In the genomic region with DNA sequence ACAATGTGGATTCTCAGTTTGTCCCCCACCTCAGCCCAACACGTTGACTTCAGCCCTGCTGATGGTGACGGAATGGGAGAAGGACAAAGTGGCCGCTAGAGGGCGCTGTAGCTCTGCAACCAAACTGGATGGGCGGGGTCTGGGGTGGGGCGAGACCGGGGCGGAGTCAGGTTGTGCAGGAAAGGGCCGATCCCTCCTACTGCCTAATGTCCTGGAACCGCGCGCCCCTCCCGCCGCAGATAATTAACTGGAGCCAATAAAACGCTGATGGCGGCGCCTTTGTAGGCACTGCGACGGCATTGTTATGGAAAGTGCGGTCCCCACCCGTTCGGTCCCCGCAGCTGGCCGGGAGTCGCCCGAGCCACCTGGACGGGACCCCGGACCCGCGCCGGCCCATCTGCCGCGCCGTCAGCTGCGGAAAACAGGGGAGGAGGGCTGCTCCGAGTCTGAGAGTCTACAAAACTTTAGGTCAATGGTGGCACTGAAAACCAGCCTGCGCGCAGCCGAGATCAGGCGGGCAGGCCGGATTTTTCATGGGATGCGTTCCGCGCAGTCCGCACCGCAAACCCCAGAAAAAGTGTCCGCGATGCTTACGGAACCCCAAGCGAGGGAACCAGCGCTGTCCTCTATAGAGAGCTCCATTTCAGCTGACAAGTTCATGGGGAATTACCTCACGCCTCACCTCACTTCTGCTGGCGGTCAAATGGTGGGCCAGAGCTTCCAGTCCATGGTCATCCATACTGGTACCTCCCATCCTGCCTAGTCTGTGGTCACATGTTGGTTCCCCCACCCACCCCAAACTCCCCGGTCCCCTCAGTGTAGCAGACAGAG, we compare ENCODE assay signal across 8 mouse cellular contexts. TPM values are rescaled to one million over a fixed set of nuclear protein-coding genes. Genes with fewer than 3 reads are reported as not detected.
A peak's percentile ranks its signal among the peaks of the same experiment; 100 is the strongest.
DNase-seq lines count a peak whose midpoint lies in the region; ATAC-seq and TF ChIP-seq lines count a peak whose summit lies in the region.

No protein-coding gene starts in this region.

- H3K4me3 ChIP-seq in bone marrow, adult 2 months (replicated peaks; ENCODE audit: control insufficient read depth, low read depth, low read length) = peak overlapping the region; percentile 52
- H3K4me3 ChIP-seq in embryonic facial prominence, embryonic 14.5 days (ENCODE audit: low read depth, low read length) = peak overlapping the region; percentile 64
- peak overlapping the region; percentile 65 for H3K4me3 ChIP-seq in limb, embryonic 12.5 days (replicated peaks)
- peak overlapping the region; percentile 63 for H3K4me3 ChIP-seq in midbrain, embryonic 15.5 days

- WGBS in bone marrow, adult 2 months = 2% methylated on average over 54 of the region's 54 CpGs
- WGBS in embryonic facial prominence, embryonic 14.5 days = 1% methylated on average over 52 of the region's 54 CpGs
- under 1% methylated on average over 54 of the region's 54 CpGs for WGBS in limb, embryonic 12.5 days
- under 1% methylated on average over 54 of the region's 54 CpGs for WGBS in midbrain, embryonic 15.5 days

- DNase-seq in 416B (ENCODE audit: low read depth) = peak; percentile 90
- DNase-seq in embryonic facial prominence, embryonic 14.5 days (ENCODE audit: low spot score) = peak; percentile 95
- DNase-seq in heart, adult 8-10 months (ENCODE audit: low spot score) = peak; percentile 81
- peak; percentile 77 to 84 for DNase-seq in kidney, adult 8-10 months
- DNase-seq in spleen, adult 18-20 months = peak; percentile 59 to 80

- H3K27ac ChIP-seq in bone marrow, adult 2 months (ENCODE audit: control insufficient read depth, insufficient read depth, low read depth, low read length, poor library complexity) = no peak overlapping the region
- H3K27ac ChIP-seq in embryonic facial prominence, embryonic 14.5 days (replicated peaks; ENCODE audit: low read depth, low read length) = no peak overlapping the region
- H3K27ac ChIP-seq in limb, embryonic 12.5 days = no peak overlapping the region
- H3K27ac ChIP-seq in midbrain, embryonic 15.5 days = peak overlapping the region; percentile 62

- H3K9ac ChIP-seq in embryonic facial prominence, embryonic 14.5 days (ENCODE audit: low read depth, low read length) = peak overlapping the region; percentile 68
- H3K9ac ChIP-seq in limb, embryonic 12.5 days (replicated peaks) = peak overlapping the region; percentile 67
- H3K9ac ChIP-seq in midbrain, embryonic 15.5 days = peak overlapping the region; percentile 55

- H3K9me3 ChIP-seq in embryonic facial prominence, embryonic 14.5 days (ENCODE audit: control insufficient read depth, low read length) = no peaks in the 10 kb centered on the region
- H3K9me3 ChIP-seq in limb, embryonic 12.5 days = no peaks in the 10 kb centered on the region
- no peaks in the 10 kb centered on the region for H3K9me3 ChIP-seq in midbrain, embryonic 15.5 days

- no peaks in the 10 kb centered on the region for H3K4me1 ChIP-seq in bone marrow, adult 2 months (ENCODE audit: control insufficient read depth, insufficient read depth, low read length)
- H3K4me1 ChIP-seq in embryonic facial prominence, embryonic 14.5 days (ENCODE audit: control insufficient read depth, insufficient read depth, low read length) = no peaks in the 10 kb centered on the region
- no peaks in the 10 kb centered on the region for H3K4me1 ChIP-seq in limb, embryonic 12.5 days (replicated peaks)
- peaks cover 15% of the 10 kb centered on the region for H3K4me1 ChIP-seq in midbrain, embryonic 15.5 days

- no peaks in the 10 kb centered on the region for H3K36me3 ChIP-seq in embryonic facial prominence, embryonic 14.5 days (ENCODE audit: control insufficient read depth, insufficient read depth, low read length)
- no peaks in the 10 kb centered on the region for H3K36me3 ChIP-seq in limb, embryonic 12.5 days
- no peaks in the 10 kb centered on the region for H3K36me3 ChIP-seq in midbrain, embryonic 15.5 days (replicated peaks)

- peak; percentile 93 for ATAC-seq in embryonic facial prominence, embryonic 14.5 days (ENCODE audit: low read depth)
- ATAC-seq in limb, embryonic 12.5 days (ENCODE audit: insufficient number of reproducible peaks, insufficient read depth, low FRiP score, low TSS enrichment, low read depth) = peak; percentile 89
- ATAC-seq in midbrain, embryonic 15.5 days (replicated peaks) = peak; percentile 94

- H3K4me2 ChIP-seq in embryonic facial prominence, embryonic 14.5 days (ENCODE audit: low read depth, low read length) = peak overlapping the region; percentile 80
- peak overlapping the region; percentile 82 for H3K4me2 ChIP-seq in limb, embryonic 12.5 days
- H3K4me2 ChIP-seq in midbrain, embryonic 15.5 days = peak overlapping the region; percentile 90

- TF ChIP-seq CTCF in bone marrow, adult 2 months (IDR thresholded peaks at IDR 0.05; ENCODE audit: control insufficient read depth, insufficient read depth, low read length) = peak; percentile 88

- peaks cover 26% of the 10 kb centered on the region for H3K27me3 ChIP-seq in embryonic facial prominence, embryonic 14.5 days (replicated peaks; ENCODE audit: control insufficient read depth, insufficient read depth, low read length)
- peaks cover 72% of the 10 kb centered on the region for H3K27me3 ChIP-seq in limb, embryonic 12.5 days
- no peaks in the 10 kb centered on the region for H3K27me3 ChIP-seq in midbrain, embryonic 15.5 days (replicated peaks)

- no peak for TF ChIP-seq POLR2A in bone marrow, adult 2 months (IDR thresholded peaks at IDR 0.05; ENCODE audit: borderline replicate concordance, control insufficient read depth, low read depth, low read length)

RNA-seq across cellular contexts. Expression of a gene that starts 33.2 kb away (rescaled TPM):
- 0.77 and 2.6 TPM in 2 replicates for polyA plus RNA-seq in bone marrow, adult 2 months (2011; ENCODE audit: insufficient read depth, insufficient read length, low replicate concordance, missing spikeins)
- 2.4 and 2.8 TPM in 2 replicates for polyA plus RNA-seq in embryonic facial prominence, embryonic 14.5 days (2014; fragmentation: Nextera tagmentation; extraction: Ambion mirVana)
- 1 to 10 TPM; 1.2 to 4.2 (median 2.3) TPM for total RNA-seq in heart, adult 8-10 months (2022)
- polyA plus RNA-seq in limb, embryonic 12.5 days (2016; fragmentation: Nextera tagmentation; extraction: Ambion mirVana) = 0.97 and 1.2 TPM in 2 replicates
- polyA plus RNA-seq in midbrain, embryonic 15.5 days (2015; fragmentation: Nextera tagmentation; extraction: Ambion mirVana) = 1.3 and 2.2 TPM in 2 replicates

RNA-seq across cellular contexts. Expression of a gene that starts 49.4 kb away (rescaled TPM):
- 3.0 and 13.0 TPM in 2 replicates for polyA plus RNA-seq in bone marrow, adult 2 months (2011; ENCODE audit: insufficient read depth, insufficient read length, low replicate concordance, missing spikeins)
- polyA plus RNA-seq in embryonic facial prominence, embryonic 14.5 days (2014; fragmentation: Nextera tagmentation; extraction: Ambion mirVana) = 18.8 and 21.2 TPM in 2 replicates
- 1 to 10 TPM; 2.8 to 5.0 (median 4.3) TPM for total RNA-seq in heart, adult 8-10 months (2022)
- 29.3 and 31.7 TPM in 2 replicates for polyA plus RNA-seq in limb, embryonic 12.5 days (2016; fragmentation: Nextera tagmentation; extraction: Ambion mirVana)
- polyA plus RNA-seq in midbrain, embryonic 15.5 days (2015; fragmentation: Nextera tagmentation; extraction: Ambion mirVana) = 61.2 and 62.8 TPM in 2 replicates

RNA-seq across cellular contexts. Expression of a gene that starts 51.9 kb away (rescaled TPM):
- polyA plus RNA-seq in bone marrow, adult 2 months (2011; ENCODE audit: insufficient read depth, insufficient read length, low replicate concordance, missing spikeins) = not detected in 2 replicates
- polyA plus RNA-seq in embryonic facial prominence, embryonic 14.5 days (2014; fragmentation: Nextera tagmentation; extraction: Ambion mirVana) = 0.29 TPM in 2 replicates
- not detected for total RNA-seq in heart, adult 8-10 months (2022)
- polyA plus RNA-seq in limb, embryonic 12.5 days (2016; fragmentation: Nextera tagmentation; extraction: Ambion mirVana) = not detected in 2 replicates
- polyA plus RNA-seq in midbrain, embryonic 15.5 days (2015; fragmentation: Nextera tagmentation; extraction: Ambion mirVana) = 10.7 and 10.9 TPM in 2 replicates
